Mouse (Mus musculus) left cerebral cortex, postnatal 14 days (tissue): ENCODE measurements around the gene Usp5. TPM values are rescaled to one million over a fixed set of nuclear protein-coding genes. Genes with fewer than 3 reads are reported as not detected.

Source experiments
- DNase-seq, 2 experiments: peaks; one replicate each; pipeline ENCODE4 v3.0.0; 2021 to 2022; ENCODE audit warnings: low spot score in 2 of 2, mixed read lengths in 1 of 2
- intact Hi-C: fragments of 180-260 bp; cut with DNase I; formaldehyde crosslinking; loops from one replicate; pipeline ENCODE4 v1.15.1; 2025
- long read RNA-seq, 2 experiments: library from polyadenylated mRNA; stranded (forward); transcript quantifications; one replicate each; pipeline ENCODE4 v2.0.0; 2021
- total RNA-seq, 2 experiments: library from RNA; stranded (reverse); gene quantifications; 2 replicates each; pipeline ENCODE4 v1.2.3; 2021

Usp5 gene
- 100 to 1,000 TPM; 178 to 184 TPM for total RNA-seq
- long read RNA-seq, experiment 1, transcript Usp5-201 (20 exons, 3,213 nt): major isoform, 71 of 164 reads
- long read RNA-seq, experiment 1, transcript Usp5-202 (20 exons, 3,076 nt): minor isoform, 22 of 164 reads
- long read RNA-seq, experiment 1, partial matches to known transcripts: 57 of 164 reads
- long read RNA-seq, experiment 1, other reads (novel, unspliced or antisense): 14 of 164 reads
- long read RNA-seq, experiment 2, transcript Usp5-201 (20 exons, 3,213 nt): major isoform, 67 of 150 reads
- long read RNA-seq, experiment 2, transcript Usp5-202 (20 exons, 3,076 nt): minor isoform, 20 of 150 reads
- long read RNA-seq, experiment 2, partial matches to known transcripts: 50 of 150 reads
- long read RNA-seq, experiment 2, other reads (novel, unspliced or antisense): 13 of 150 reads

- intact Hi-C loops: no loop called here
- DNase-seq: peak; percentile 99
Measured at GRCm38 (mm10) chr6:124828868-124829798, at the start of gene Usp5, which contains the start of gene Cdca3. Gene Usp5, minus strand, starts transcription at chr6:124829484. Gene Cdca3, plus strand, starts transcription at chr6:124829547.

- intact Hi-C loops: no loop called here
- no peak for DNase-seq
Measured at GRCm38 (mm10) chr6:124874348-124874747, 45.1 kb upstream of the Usp5 start.

- DNase-seq: no peak
- intact Hi-C loops: no loop called here
Measured at GRCm38 (mm10) chr6:124866560-124866959, 37.3 kb upstream of the Usp5 start.

- intact Hi-C loops: no loop called here
- no peak for DNase-seq
Measured at GRCm38 (mm10) chr6:124865766-124866362, 36.6 kb upstream of the Usp5 start.

DNA sequence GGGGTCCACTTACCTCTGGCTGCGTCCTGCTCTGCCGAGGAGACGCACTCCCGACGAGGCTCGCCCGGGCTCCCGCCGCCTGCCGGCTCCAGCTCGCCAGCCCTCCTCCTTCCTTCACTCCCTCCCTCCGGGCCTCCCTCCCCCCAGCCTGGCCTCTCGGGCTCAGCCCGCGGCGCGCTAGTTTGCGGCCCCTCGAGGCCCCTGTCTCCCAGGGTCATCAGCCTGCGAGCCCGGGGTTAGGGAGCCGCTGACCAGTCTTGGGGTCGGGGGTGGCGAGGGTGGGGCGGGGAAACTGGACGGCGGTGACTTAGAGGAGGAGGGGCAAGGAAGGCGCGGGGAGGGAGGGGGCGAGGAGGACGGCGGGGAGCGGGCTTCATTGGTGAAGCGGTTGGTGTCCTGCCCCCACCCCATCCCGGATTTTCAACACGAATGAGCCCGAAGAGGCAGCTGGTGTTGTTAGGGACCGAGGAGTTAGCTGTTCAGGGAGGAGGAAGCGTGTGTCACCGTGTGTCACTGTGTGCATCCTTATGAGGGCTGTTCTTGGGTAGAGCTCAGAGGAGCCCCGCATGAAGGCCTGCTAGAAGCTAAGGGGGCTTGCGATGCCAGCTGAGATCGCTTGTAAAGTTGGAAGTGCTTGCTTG is 34.5 kb upstream of the Usp5 start, which contains the start of gene Gpr162:
Gene Gpr162 (minus strand): TSS at position 326 of the 641 bp plus-strand sequence.
- intact Hi-C loops: loop anchor here (2.0 to 5.0 kb wide), 2 partner anchors 41 to 69 kb away; partner anchors contain the start of gene Mlf2
- peak; percentile 72 to 90 for DNase-seq

DNA sequence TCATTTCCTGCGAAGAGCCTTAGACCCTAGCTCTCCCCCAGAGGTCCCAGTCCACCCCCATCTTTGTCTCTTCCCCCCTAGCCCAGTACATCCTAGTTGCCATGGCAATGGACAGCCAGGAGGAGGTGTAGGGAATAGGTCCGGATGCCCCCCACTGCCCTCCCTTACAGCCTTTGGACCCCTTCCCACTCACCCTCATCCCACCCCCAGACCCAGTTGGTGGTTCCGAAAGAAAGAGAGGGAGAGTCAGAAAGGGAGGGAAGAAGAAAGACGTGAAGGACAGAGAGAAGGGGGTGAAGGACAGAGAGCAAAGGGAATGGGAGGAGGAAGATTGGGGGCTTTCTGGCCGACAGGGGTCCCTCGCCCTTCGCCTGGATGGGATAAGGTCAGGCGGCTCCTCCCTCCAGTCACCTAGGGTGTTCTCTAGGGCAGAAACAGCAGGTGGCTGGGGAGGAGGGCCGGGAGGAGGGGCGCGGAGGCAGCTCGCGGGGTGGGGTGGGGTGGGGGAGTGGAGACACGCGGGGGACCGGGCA is 33.9 kb upstream of the Usp5 start:
- intact Hi-C loops: loop anchor here (2.0 to 5.0 kb wide), 2 partner anchors 42 to 69 kb away; partner anchors contain the start of gene Mlf2
- no peak for DNase-seq

- DNase-seq: peak in 1 of 2 experiments; percentile 52
- intact Hi-C loops: loop anchor here (2.0 to 5.0 kb wide), 2 partner anchors 42 to 70 kb away; partner anchors contain the start of gene Mlf2
Measured at GRCm38 (mm10) chr6:124862406-124863124, 33.3 kb upstream of the Usp5 start.

DNA sequence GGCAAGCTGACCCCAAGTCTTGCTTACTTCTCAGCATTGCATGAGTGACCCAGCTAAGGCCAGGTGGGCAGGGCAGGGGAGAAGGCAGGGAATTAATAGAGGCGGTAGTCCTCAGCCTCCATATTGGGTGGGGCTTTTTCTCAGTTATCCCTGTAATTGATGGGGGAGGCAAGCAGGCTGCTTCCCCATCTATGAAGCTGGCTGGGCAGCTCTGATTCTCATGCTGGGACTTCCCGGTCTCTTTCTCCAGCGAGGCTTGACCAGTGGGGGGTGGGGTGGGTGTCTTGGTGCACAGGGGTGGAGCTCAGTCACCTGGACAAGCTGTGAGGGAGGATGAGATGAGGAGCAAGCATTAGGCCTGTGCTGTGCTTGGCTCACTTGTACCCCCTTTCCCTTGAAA is 32.5 kb upstream of the Usp5 start:
- intact Hi-C loops: loop anchor here (2.0 to 5.0 kb wide), 2 partner anchors 43 to 70 kb away; partner anchors contain the start of gene Mlf2
- DNase-seq: no peak

- no peak for DNase-seq
- intact Hi-C loops: loop anchor here (5.0 kb wide), 1 partner anchor 71 kb away; the partner anchor contains the start of gene Mlf2
Measured at GRCm38 (mm10) chr6:124861266-124861665, 32.0 kb upstream of the Usp5 start.

GRCm38 (mm10) chr6:124860511-124860910 is 31.2 kb upstream of the Usp5 start:
- intact Hi-C loops: loop anchor here (5.0 kb wide), 1 partner anchor 72 kb away; the partner anchor contains the start of gene Mlf2
- DNase-seq: no peak

- intact Hi-C loops: loop anchor here (5.0 kb wide), 1 partner anchor 73 kb away; the partner anchor contains the start of gene Mlf2
- peak; percentile 91 to 93 for DNase-seq
Measured at GRCm38 (mm10) chr6:124859725-124860124, 30.4 kb upstream of the Usp5 start.

GRCm38 (mm10) chr6:124858561-124859318 is 29.5 kb upstream of the Usp5 start:
- DNase-seq: no peak
- intact Hi-C loops: no loop called here

- intact Hi-C loops: loop anchor here (2.0 kb wide), 1 partner anchor 59 kb away; no protein-coding TSS in a partner anchor
Measured at GRCm38 (mm10) chr6:124857840-124858530, 28.7 kb upstream of the Usp5 start.

GRCm38 (mm10) chr6:124856916-124857839 is 27.9 kb upstream of the Usp5 start, which contains the start of gene P3h3:
Gene P3h3, minus strand, starts transcription at chr6:124857752.
- intact Hi-C loops: loop anchor here (2.0 kb wide), 1 partner anchor 60 kb away; no protein-coding TSS in a partner anchor
- peak; percentile 83 to 92 for DNase-seq

More at GRCm38 (mm10) chr6:124857840-124858530, 28.7 kb upstream of the Usp5 start:
- DNase-seq: no peak

GRCm38 (mm10) chr6:124856321-124856720 is 27.0 kb upstream of the Usp5 start:
- peak; percentile 71 to 79 for DNase-seq
- intact Hi-C loops: loop anchor here (2.0 kb wide), 1 partner anchor 60 kb away; no protein-coding TSS in a partner anchor
